Mouse (Mus musculus) B cell, adult 62 days (primary cell): ENCODE data around the gene Vmn1r86. TPM values are rescaled to one million over a fixed set of nuclear protein-coding genes. Genes with fewer than 3 reads are reported as not detected.

ENCODE experiments used
- total RNA-seq: library from RNA; stranded (reverse); gene quantifications from 4 replicates; pipeline ENCODE4 v1.2.4, GENCODE M21; 2023

The Vmn1r86 gene
- not detected in 4 replicates for total RNA-seq

GRCm38 (mm10) chr7:13119817-13120216 is at the start of gene Vmn1r86:
Gene Vmn1r86, minus strand, starts transcription at chr7:13119917.

GRCm38 (mm10) chr7:13159268-13159667 is 39.6 kb upstream of the Vmn1r86 start, which contains the start of gene Vmn1r88:
Gene Vmn1r88, plus strand, starts transcription at chr7:13159568.

GRCm38 (mm10) chr7:13140057-13140456 is 20.3 kb upstream of the Vmn1r86 start, which contains the start of gene Vmn1r87:
Gene Vmn1r87, minus strand, starts transcription at chr7:13140157.

GRCm38 (mm10) chr7:13095073-13095472 is 24.6 kb downstream of the Vmn1r86 start, which contains the start of gene Vmn1r85:
Gene Vmn1r85, minus strand, starts transcription at chr7:13095173.

GRCm38 (mm10) chr7:13054287-13055010 is 65.3 kb downstream of the Vmn1r86 start, which contains the start of gene Mzf1:
Gene Mzf1, minus strand, starts transcription at chr7:13054764.

Other genes starting within 250 kb of the Vmn1r86 start
- gene Zfp128, start 238.7 kb downstream of the Vmn1r86 start, total RNA-seq: 1.9 to 3.0 TPM (median 2.3 TPM) in 4 replicates
- 12.8 to 15.4 TPM (median 13.6 TPM) in 4 replicates for gene Zscan22, start 222.1 kb downstream of the Vmn1r86 start, total RNA-seq
- gene Rps5, start 197.6 kb downstream of the Vmn1r86 start, total RNA-seq: 2,155 to 2,273 TPM (median 2,193 TPM) in 4 replicates
- gene Rnf225, start 192.5 kb downstream of the Vmn1r86 start, total RNA-seq: 1.2 to 1.7 TPM (median 1.3 TPM) in 4 replicates
- gene Zfp324, start 154.1 kb downstream of the Vmn1r86 start, total RNA-seq: 2.9 to 6.0 TPM (median 3.5 TPM) in 4 replicates
- gene Zfp446, start 142.1 kb downstream of the Vmn1r86 start, total RNA-seq: 8.7 to 10.7 TPM (median 9.6 TPM) in 4 replicates
- gene Slc27a5, start 121.7 kb downstream of the Vmn1r86 start, total RNA-seq: not detected in 4 replicates
- 351 to 392 TPM (median 373 TPM) in 4 replicates for gene Trim28, start 120.8 kb downstream of the Vmn1r86 start, total RNA-seq
- 3.9 to 9.9 TPM (median 5.9 TPM) in 4 replicates for gene Zbtb45, start 109.9 kb downstream of the Vmn1r86 start, total RNA-seq
- 88.1 to 101 TPM (median 92.6 TPM) in 4 replicates for gene Chmp2a, start 85.1 kb downstream of the Vmn1r86 start, total RNA-seq
- gene Ube2m, start 81.6 kb downstream of the Vmn1r86 start, total RNA-seq: 76.5 to 89.6 TPM (median 83.2 TPM) in 4 replicates
- gene Mzf1, start 65.2 kb downstream of the Vmn1r86 start, total RNA-seq: 0.45 to 0.75 TPM (median 0.56 TPM) in 4 replicates
- gene Vmn1r85, start 24.7 kb downstream of the Vmn1r86 start, total RNA-seq: not detected in 4 replicates
- gene Vmn1r87, start 20.2 kb upstream of the Vmn1r86 start, total RNA-seq: not detected in 4 replicates
- 0.17 to 0.28 TPM (median 0.21 TPM) in 3 of 4 replicates, not detected in the other for gene Vmn1r88, start 39.7 kb upstream of the Vmn1r86 start, total RNA-seq
- gene Vmn1r89, start 93.1 kb upstream of the Vmn1r86 start, total RNA-seq: not detected in 4 replicates
- gene Lig1, start 157.4 kb upstream of the Vmn1r86 start, total RNA-seq: 27.4 to 31.7 TPM (median 31.1 TPM) in 4 replicates
- gene Zswim9, start 158.8 kb upstream of the Vmn1r86 start, total RNA-seq: 5.3 to 7.2 TPM (median 5.9 TPM) in 4 replicates
- 0.23 to 0.69 TPM (median 0.41 TPM) in 3 of 4 replicates, not detected in the other for gene Pla2g4c, start 204.7 kb upstream of the Vmn1r86 start, total RNA-seq